Mouse (Mus musculus): ENCODE results near the gene Ctdsp1.

DNA sequence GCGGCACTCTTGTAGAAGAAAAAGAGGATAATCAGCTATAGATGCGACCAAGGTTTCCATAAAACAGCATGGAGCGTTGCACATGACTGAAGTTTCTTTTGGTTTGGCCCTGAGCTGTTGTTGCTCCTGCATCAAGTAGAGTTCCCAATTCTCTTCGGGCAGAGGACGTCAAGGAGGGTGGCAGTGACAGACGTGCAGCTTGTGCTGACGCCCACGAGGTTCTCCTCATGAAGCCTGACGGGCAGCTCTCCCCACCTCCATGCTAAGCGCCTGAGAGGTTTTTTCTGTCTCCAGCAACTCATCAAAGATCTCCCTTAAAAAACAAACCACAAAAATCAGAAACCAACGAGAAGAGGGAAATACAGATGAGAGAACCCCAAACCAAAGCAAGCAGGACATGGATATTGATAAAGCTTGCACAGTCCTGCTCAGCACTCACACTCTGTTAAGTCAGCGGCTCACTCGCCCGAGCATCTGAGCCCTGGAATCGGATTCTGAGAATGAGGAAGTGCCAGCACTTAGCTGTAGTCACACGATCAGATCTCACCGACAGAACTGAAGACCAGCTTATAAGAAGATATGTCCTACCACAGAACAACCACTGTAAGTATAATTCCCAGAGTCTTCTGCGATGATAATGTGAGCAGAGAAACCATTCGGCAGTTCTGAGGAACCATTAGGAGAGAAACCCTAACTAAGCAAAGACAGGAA is 48.0 kb downstream of the Ctdsp1 start:
- TF ChIP-seq HCFC1 (IDR thresholded peaks at IDR 0.05; ENCODE audit: borderline replicate concordance, insufficient read depth, low read length) (no peak), CHD2 (IDR thresholded peaks at IDR 0.05; ENCODE audit: low read depth, low read length) (no peak)

Data from ES-E14 (cell line).